Mouse (Mus musculus): ENCODE measurements at regions not wholly inside any gene's neighbourhood (a gene's known extent, or its start where the extent isn't known, plus 50 kb on each side); places are given as distances from the start of the nearest gene placed in this dataset.

DNA sequence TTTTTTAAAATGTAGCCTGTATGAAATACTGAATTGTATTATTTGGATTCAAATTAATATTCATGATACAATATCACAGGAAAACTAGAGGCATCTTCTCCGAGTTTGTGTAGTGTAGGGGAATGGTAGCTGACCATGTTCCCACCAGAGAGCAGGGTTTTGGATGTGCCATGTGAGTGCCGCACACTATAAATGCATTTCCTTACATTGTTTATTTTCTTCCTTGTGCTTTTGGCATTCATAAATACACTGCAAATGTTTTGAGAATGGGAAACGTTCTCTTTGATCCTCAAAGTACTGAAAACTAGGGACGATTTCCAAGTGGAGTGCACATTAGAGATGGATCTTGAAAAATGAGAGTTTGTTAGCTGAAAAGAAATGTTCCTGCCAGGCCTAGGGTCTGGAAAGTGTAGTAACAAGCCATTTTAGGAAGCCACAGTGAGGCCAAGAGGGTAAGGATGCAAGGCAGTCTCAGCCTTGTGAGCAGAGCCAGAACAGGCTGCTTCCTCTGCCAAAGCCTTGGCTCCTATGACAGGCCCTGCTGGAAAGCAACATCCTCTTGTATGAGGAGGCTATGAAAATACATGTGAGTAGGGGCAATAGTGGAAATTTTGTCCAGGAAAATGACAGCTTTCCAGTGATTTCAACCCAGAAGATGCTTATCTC, 331.8 kb downstream of the Inhba start:
- Histone ChIP-seq H3K4me3 (ENCODE audit: insufficient read depth, poor library complexity, severe bottlenecking) (no peak overlapping the region), H3K27me3 (ENCODE audit: control insufficient read depth, insufficient read depth, insufficient read length) (no peaks in the 10 kb centered on the region), H3K36me3 (ENCODE audit: control insufficient read depth, insufficient read depth) (no peaks in the 10 kb centered on the region), H3K79me2 (ENCODE audit: control insufficient read depth, insufficient read depth) (no peaks in the 10 kb centered on the region), H3K79me3 (ENCODE audit: low read depth) (no peaks in the 10 kb centered on the region), H3ac (ENCODE audit: control insufficient read depth, insufficient read length, low read depth) (no peak overlapping the region)
- TF ChIP-seq FOSL1 (IDR thresholded peaks at IDR 0.05; ENCODE audit: insufficient read depth, low read length, poor library complexity, severe bottlenecking) (no peak), CTCF (IDR thresholded peaks at IDR 0.05; ENCODE audit: control insufficient read depth, insufficient read depth, insufficient read length) (no peak), CEBPB (IDR thresholded peaks at IDR 0.05; ENCODE audit: low read depth) (no peak), MYOD1 (IDR thresholded peaks at IDR 0.05; ENCODE audit: control insufficient read depth, insufficient read length, low read depth) (no peak), MYOG (IDR thresholded peaks at IDR 0.05; ENCODE audit: control insufficient read depth, extremely low read depth, insufficient read length) (no peak), MAX (IDR thresholded peaks at IDR 0.05) (no peak), USF1 (IDR thresholded peaks at IDR 0.05; ENCODE audit: low read depth) (no peak)

DNA sequence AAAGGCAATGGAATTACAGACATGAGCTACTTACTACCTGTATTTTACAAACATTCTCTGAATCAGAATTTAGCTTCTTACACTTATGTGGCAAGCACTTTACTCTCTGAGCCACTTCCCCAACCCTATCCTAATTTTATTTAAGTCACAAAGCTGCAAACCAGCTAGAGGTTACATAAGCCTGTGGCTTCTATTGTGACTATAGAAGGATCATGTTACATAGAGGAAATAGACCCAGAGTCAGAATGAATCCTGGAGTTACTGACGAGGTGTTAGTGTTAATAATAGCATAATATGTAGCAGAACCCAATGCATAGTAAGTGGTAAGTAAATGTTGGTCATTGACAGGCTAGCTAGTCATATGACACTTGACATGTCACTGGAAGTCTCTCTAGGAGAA, 337.7 kb downstream of the Inhba start:
- H3K4me3 ChIP-seq (ENCODE audit: insufficient read depth, poor library complexity, severe bottlenecking), result no peak overlapping the region
- no peaks in the 10 kb centered on the region for H3K36me3 ChIP-seq (ENCODE audit: control insufficient read depth, insufficient read depth)
- no peak for TF ChIP-seq CEBPB (IDR thresholded peaks at IDR 0.05; ENCODE audit: low read depth)
- no peak for TF ChIP-seq MYOD1 (IDR thresholded peaks at IDR 0.05; ENCODE audit: control insufficient read depth, insufficient read length, low read depth)
- TF ChIP-seq MYOG (IDR thresholded peaks at IDR 0.05; ENCODE audit: control insufficient read depth, extremely low read depth, insufficient read length), result no peak
- TF ChIP-seq CTCF (IDR thresholded peaks at IDR 0.05; ENCODE audit: control insufficient read depth, insufficient read depth, insufficient read length), result no peak
- TF ChIP-seq USF1 (IDR thresholded peaks at IDR 0.05; ENCODE audit: low read depth), result no peak
- TF ChIP-seq FOSL1 (IDR thresholded peaks at IDR 0.05; ENCODE audit: insufficient read depth, low read length, poor library complexity, severe bottlenecking), result no peak
- TF ChIP-seq MAX (IDR thresholded peaks at IDR 0.05), result no peak
- H3K27me3 ChIP-seq (ENCODE audit: control insufficient read depth, insufficient read depth, insufficient read length), result no peaks in the 10 kb centered on the region
- H3K79me2 ChIP-seq (ENCODE audit: control insufficient read depth, insufficient read depth), result no peaks in the 10 kb centered on the region
- no peaks in the 10 kb centered on the region for H3K79me3 ChIP-seq (ENCODE audit: low read depth)
- H3ac ChIP-seq (ENCODE audit: control insufficient read depth, insufficient read length, low read depth), result no peak overlapping the region

DNA sequence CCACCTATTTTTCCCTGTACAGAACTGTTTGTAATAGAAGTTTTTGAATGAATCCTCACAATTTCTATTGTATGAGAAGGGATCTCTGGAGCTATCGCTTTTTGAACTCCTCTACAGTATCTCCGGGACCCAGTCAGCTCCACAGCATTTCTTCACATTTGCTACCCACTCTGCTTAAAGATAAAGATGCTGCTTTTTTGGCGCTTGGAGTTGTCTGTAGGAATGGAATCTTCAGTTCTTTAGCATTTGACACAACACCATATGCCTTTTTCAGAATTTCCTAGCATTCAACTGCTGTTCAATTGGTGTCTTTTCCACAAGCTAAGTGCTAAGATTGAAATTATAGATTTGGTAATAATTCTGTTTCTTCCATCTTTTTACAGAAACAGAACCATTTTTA, 338.4 kb downstream of the Inhba start:
- Histone ChIP-seq H3K27me3 (ENCODE audit: control insufficient read depth, insufficient read depth, insufficient read length) (no peaks in the 10 kb centered on the region), H3K79me2 (ENCODE audit: control insufficient read depth, insufficient read depth) (no peaks in the 10 kb centered on the region), H3ac (ENCODE audit: control insufficient read depth, insufficient read length, low read depth) (no peak overlapping the region), H3K79me3 (ENCODE audit: low read depth) (no peaks in the 10 kb centered on the region), H3K36me3 (ENCODE audit: control insufficient read depth, insufficient read depth) (no peaks in the 10 kb centered on the region), H3K4me3 (ENCODE audit: insufficient read depth, poor library complexity, severe bottlenecking) (no peak overlapping the region)
- no peak for TF ChIP-seq CEBPB (IDR thresholded peaks at IDR 0.05; ENCODE audit: low read depth)

DNA sequence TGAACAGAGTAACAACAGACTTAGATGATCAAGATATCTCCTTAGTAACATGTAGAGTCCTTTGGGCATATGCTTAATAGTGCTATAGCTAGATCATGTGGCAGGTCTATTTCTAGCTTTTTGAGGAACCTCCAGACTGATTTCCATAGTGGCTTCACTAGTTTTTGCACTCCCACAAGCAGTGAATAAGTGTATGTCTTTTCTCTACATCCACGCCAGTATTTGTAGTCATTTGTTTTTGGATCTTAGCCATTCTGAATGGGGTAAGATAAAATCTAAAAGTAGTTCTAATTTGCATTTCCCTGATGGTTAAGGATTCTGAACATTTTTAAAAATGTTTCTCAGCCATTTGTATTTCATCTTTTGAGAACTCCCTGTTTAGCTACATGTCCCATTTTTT, 343.7 kb downstream of the Inhba start:
- H3ac ChIP-seq (ENCODE audit: control insufficient read depth, insufficient read length, low read depth), result no peak overlapping the region
- H3K27me3 ChIP-seq (ENCODE audit: control insufficient read depth, insufficient read depth, insufficient read length), result no peaks in the 10 kb centered on the region
- no peaks in the 10 kb centered on the region for H3K36me3 ChIP-seq (ENCODE audit: control insufficient read depth, insufficient read depth)
- no peak overlapping the region for H3K4me3 ChIP-seq (ENCODE audit: insufficient read depth, poor library complexity, severe bottlenecking)
- TF ChIP-seq CTCF (IDR thresholded peaks at IDR 0.05; ENCODE audit: control insufficient read depth, insufficient read depth, insufficient read length) (no peak), CEBPB (IDR thresholded peaks at IDR 0.05; ENCODE audit: low read depth) (no peak), MYOD1 (IDR thresholded peaks at IDR 0.05; ENCODE audit: control insufficient read depth, insufficient read length, low read depth) (no peak), USF1 (IDR thresholded peaks at IDR 0.05; ENCODE audit: low read depth) (no peak), FOSL1 (IDR thresholded peaks at IDR 0.05; ENCODE audit: insufficient read depth, low read length, poor library complexity, severe bottlenecking) (no peak), MYOG (IDR thresholded peaks at IDR 0.05; ENCODE audit: control insufficient read depth, extremely low read depth, insufficient read length) (no peak), MAX (IDR thresholded peaks at IDR 0.05) (no peak)
- no peaks in the 10 kb centered on the region for H3K79me2 ChIP-seq (ENCODE audit: control insufficient read depth, insufficient read depth)
- H3K79me3 ChIP-seq (ENCODE audit: low read depth), result no peaks in the 10 kb centered on the region

DNA sequence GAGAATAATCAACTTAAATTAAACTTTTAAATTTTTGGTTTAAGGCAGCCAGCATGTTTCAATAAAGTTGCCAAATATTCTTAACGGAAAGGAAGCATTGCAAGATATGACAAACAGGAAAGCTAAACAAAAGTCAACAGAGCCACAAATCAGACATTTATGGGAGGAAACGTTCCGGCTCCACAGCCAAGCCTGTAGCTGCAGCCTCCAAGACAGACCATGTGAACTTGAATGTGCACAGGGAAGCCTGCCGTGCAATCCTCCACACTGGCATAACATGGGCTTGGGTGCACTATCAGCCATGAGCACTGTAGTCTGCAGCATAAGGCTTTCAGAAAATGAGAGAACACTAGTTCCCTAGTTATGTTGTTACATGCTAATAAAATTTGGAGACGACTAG, 367.8 kb downstream of the Inhba start:
- H3ac ChIP-seq (ENCODE audit: control insufficient read depth, insufficient read length, low read depth), result no peak overlapping the region
- H3K79me2 ChIP-seq (ENCODE audit: control insufficient read depth, insufficient read depth), result no peaks in the 10 kb centered on the region
- no peak overlapping the region for H3K4me3 ChIP-seq (ENCODE audit: insufficient read depth, poor library complexity, severe bottlenecking)
- TF ChIP-seq FOSL1 (IDR thresholded peaks at IDR 0.05; ENCODE audit: insufficient read depth, low read length, poor library complexity, severe bottlenecking) (no peak), MAX (IDR thresholded peaks at IDR 0.05) (no peak), CEBPB (IDR thresholded peaks at IDR 0.05; ENCODE audit: low read depth) (no peak), MYOD1 (IDR thresholded peaks at IDR 0.05; ENCODE audit: control insufficient read depth, insufficient read length, low read depth) (no peak), CTCF (IDR thresholded peaks at IDR 0.05; ENCODE audit: control insufficient read depth, insufficient read depth, insufficient read length) (no peak), MYOG (IDR thresholded peaks at IDR 0.05; ENCODE audit: control insufficient read depth, extremely low read depth, insufficient read length) (no peak), USF1 (IDR thresholded peaks at IDR 0.05; ENCODE audit: low read depth) (no peak)
- H3K36me3 ChIP-seq (ENCODE audit: control insufficient read depth, insufficient read depth), result no peaks in the 10 kb centered on the region
- H3K27me3 ChIP-seq (ENCODE audit: control insufficient read depth, insufficient read depth, insufficient read length), result no peaks in the 10 kb centered on the region
- H3K79me3 ChIP-seq (ENCODE audit: low read depth), result no peaks in the 10 kb centered on the region

DNA sequence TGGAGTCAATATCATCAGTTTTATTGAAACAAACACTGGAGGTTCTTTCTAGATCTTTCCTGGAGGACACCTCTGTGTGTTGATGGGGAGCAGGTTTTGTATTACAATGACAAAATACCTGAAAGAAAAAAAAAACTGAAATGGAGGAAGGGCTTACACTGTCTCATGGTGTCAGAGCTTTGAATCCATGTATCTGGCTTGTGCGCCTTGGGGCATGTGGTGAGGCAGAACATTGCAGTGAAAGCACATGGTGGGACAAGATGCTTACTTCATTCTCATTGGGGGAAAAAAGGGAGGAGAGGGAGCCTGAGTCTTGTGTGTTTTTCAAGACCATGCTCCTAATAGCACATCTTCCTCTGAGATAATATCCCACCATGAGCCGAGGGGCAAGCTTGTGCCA, 368.3 kb downstream of the Inhba start:
- Histone ChIP-seq H3K36me3 (ENCODE audit: control insufficient read depth, insufficient read depth) (no peaks in the 10 kb centered on the region), H3K79me3 (ENCODE audit: low read depth) (no peaks in the 10 kb centered on the region), H3K27me3 (ENCODE audit: control insufficient read depth, insufficient read depth, insufficient read length) (no peaks in the 10 kb centered on the region), H3K79me2 (ENCODE audit: control insufficient read depth, insufficient read depth) (no peaks in the 10 kb centered on the region), H3K4me3 (ENCODE audit: insufficient read depth, poor library complexity, severe bottlenecking) (no peak overlapping the region), H3ac (ENCODE audit: control insufficient read depth, insufficient read length, low read depth) (no peak overlapping the region)
- no peak for TF ChIP-seq MAX (IDR thresholded peaks at IDR 0.05)
- no peak for TF ChIP-seq MYOD1 (IDR thresholded peaks at IDR 0.05; ENCODE audit: control insufficient read depth, insufficient read length, low read depth)
- no peak for TF ChIP-seq MYOG (IDR thresholded peaks at IDR 0.05; ENCODE audit: control insufficient read depth, extremely low read depth, insufficient read length)
- TF ChIP-seq CTCF (IDR thresholded peaks at IDR 0.05; ENCODE audit: control insufficient read depth, insufficient read depth, insufficient read length), result no peak
- no peak for TF ChIP-seq FOSL1 (IDR thresholded peaks at IDR 0.05; ENCODE audit: insufficient read depth, low read length, poor library complexity, severe bottlenecking)
- no peak for TF ChIP-seq USF1 (IDR thresholded peaks at IDR 0.05; ENCODE audit: low read depth)

All from C2C12 (cell line).